Mouse (Mus musculus) spleen, embryonic (tissue): ENCODE measurements around the gene Gm14326.
"Not testable (repeated sequence)": the region's sequence is repeated elsewhere in the genome, so short reads cannot be mapped to it uniquely, and the experiment has no call there.

ENCODE experiments used
- CTCF ChIA-PET: fragments of 350-600 bp; sonication (Branson Sonifier 250); formaldehyde crosslinking; loops from one replicate; lab custom pipeline; 2022; lab: Charles Lee

Gene Gm14326

DNA sequence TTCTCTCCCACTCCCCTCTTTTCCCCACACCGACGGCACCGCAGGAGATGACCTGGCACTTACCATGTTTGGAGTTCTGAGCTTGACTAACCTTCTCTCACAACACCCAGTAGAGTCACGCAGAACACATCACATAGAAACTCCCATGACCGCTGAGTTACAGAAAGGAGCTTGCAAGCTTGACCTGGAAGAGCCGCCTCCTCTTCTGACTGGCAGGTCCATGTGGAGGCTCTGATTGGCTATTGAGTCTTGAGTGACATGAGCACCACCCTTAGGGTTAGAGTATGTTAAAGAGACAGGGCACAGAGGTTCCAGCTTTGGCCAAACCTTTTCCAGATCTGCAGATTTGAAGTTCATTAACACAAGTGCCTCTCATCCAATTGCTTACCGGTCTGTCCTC, at the start of gene Gm14326:
Gm14326 (minus strand) TSS at position 153 of the 400 bp plus-strand sequence.
- CTCF ChIA-PET, result not testable (repeated sequence)

DNA sequence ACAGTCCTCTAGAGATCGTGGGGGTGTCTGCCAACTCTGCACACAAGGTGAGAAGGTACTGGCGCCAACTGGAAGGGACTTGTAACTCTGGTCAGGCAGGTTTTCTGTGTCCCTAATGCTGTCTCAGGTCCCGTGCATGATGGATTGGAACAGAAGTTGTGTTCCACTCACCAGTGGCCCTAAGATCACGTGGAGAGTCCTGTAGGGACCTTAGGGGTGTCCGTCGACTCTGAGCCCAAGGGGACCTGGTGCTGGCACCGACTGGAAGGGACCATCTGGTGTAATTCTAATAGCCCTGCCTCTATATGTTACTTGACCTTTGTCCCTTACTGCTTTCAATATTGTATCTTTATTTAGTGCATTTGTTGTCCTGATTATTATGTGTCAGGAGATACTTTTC, 17.7 kb upstream of the Gm14326 start:
- CTCF ChIA-PET, result not testable (repeated sequence)

DNA sequence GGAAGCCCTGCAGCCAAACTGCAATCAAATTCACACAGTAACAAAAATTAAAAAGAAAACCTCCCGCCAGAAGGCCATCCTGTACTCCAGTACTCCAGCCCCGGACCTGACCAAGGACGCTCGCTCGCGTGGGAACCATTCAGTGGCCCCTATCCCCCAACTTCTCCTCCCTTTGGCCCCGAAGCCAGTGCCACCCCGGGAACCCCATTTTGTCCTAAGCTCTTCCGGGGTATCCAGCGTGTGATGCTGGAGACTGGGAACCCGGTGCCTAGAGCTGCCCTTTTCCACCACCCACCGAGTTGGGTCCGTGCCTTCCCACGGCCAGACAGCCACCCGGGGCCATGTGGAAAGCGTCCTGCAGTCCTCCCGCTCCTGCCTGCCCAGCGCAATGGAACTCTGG, 363 bp downstream of the Gm14326 start:
- CTCF ChIA-PET, result not testable (repeated sequence)

DNA sequence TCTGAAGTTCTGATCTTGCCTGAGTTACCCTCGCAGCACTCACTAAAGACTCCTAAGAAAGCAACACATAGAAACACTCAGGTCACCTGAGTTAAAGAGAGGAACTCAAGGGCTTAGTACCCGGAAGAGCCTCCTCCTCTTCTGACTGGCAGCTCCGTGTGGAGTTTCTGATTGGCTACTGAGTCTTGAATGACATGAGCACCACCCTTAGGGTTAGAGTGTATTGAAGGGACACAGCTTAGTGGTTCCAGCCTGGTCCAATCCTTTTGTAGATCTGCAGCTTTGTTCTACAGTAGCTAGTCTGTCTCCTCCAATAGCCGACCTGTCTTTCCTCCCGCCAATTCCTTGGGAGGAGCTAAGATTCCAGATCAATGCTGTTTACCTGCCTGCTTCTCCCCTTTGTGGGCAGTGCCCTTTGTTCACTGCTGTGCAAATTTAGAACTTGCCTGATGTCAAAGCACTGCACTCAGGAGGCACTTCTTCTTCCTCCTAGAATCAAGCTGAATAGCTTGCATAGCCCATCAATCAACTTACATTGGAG, 31.5 kb downstream of the Gm14326 start, which contains the start of gene Zfp972:
Zfp972 (minus strand) TSS at position 51 of the 541 bp plus-strand sequence.
- CTCF ChIA-PET, result not testable (repeated sequence)

DNA sequence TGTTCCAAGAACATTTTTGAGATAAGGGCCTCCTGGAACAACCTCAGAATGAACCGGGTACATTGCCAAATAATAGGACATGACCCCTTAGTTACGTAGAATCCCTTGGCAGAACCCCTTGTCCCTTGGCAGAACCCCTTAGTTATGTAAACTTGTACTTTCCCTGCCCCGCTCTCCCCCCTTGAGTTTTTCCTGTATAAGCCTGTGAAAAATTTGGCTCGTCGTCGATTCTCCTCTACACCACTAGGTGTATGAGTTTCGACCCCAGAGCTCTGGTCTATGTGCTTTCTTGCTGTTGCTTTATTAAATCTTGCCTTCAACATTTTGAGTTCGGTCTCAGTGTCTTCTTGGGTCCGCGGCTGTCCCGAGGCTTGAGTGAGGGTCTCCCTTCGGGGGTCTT, 53.8 kb downstream of the Gm14326 start:
- CTCF ChIA-PET, result not testable (repeated sequence)

DNA sequence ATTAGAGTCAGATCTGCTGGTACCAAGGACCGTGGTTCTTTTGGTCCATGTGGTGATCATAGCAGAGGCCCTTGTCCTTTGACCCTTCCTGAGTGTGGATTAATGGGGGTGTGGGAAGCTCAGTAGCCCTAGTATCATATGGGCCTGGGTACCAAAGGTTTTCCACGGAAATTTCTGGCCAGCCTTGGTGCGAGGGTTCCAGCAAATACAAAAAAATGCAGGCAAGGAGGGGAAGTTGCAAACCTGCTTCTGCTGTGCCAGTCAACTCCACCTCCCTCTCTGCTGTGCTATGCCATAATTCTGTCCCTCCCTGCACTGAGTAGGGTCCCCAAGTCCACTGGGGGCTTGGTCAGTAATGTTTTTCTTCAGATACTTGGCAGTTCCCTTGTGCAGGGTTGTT, 58.9 kb downstream of the Gm14326 start:
- CTCF ChIA-PET, result not testable (repeated sequence)

DNA sequence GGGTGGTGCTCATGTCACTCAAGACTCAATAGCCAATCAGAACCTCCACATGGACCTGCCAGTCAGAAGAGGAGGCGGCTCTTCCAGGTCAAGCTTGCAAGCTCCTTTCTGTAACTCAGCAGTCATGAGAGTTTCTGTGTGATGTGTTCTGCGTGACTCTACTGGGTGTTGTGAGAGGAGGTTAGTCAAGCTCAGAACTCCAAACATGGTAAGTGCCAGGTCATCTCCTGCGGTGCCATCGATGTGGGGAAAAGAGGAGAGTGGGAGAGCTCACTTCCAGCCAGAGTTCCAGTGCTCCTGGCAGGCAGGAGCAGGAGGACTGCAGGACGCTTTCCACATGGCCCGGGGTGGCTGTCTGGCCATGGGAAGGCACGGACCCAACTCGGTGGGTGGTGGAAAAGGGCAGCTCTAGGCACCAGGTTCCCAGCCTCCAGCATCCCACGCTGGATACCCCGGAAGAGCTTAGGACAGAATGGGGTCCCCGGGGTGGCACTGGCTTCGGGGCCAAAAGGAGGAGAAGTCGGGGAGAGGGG, 60.0 kb downstream of the Gm14326 start, which contains the start of gene Gm14327:
Gm14327 (plus strand) TSS at position 51 of the 533 bp plus-strand sequence.
- CTCF ChIA-PET, result not testable (repeated sequence)

DNA sequence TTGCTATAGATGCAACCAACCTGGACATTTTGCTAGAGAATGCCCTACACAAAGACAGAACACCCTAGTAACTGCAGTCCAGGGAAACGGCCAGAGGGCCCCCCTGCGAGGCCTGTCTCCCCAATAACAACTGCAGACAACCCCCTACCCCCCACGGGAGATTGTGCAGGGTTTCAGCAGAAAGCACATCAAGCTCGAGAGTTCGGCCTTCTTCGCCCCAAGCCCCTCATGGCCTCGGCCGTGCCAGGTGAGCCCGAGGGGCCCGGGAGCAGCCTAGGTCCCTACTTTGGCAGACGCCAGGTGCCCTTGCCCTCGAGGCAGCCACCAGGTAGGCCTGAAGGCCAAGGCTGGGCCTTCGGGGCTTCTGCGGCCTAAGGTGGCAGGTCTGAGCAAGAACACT, 69.4 kb downstream of the Gm14326 start:
- CTCF ChIA-PET, result not testable (repeated sequence)
